Mouse (Mus musculus): ENCODE measurements around the gene Nsun2.
A peak's percentile ranks its signal among the peaks of the same experiment; 100 is the strongest.
"Not testable (repeated sequence)": the region's sequence is repeated elsewhere in the genome, so short reads cannot be mapped to it uniquely, and the experiment has no call there.

The Nsun2 gene

GRCm38 (mm10) chr13:69594577-69595256 is 61.2 kb downstream of the Nsun2 start:
- peak in 1 of 2 experiments; percentile 20 for DNase-seq

DNA sequence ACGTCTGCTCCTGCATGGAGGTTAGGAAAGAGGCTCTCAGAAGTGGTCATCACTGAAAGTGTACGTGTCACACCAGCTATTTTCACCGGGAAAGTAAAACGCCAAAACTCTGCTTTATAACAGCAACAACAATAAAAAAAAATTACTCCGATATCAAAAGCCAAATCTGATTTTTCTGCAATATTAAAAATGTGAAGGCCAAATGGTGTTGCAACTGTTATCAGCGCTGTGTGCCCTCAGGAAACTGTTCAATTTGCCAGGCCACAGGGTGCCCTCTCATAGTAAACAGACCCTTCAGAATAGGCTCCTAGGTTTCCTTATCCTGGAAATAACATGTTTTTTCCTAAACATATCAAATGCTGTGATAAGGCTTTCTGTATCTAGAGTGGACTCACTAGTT is 62.4 kb downstream of the Nsun2 start:
- DNase-seq, result no peak

DNA sequence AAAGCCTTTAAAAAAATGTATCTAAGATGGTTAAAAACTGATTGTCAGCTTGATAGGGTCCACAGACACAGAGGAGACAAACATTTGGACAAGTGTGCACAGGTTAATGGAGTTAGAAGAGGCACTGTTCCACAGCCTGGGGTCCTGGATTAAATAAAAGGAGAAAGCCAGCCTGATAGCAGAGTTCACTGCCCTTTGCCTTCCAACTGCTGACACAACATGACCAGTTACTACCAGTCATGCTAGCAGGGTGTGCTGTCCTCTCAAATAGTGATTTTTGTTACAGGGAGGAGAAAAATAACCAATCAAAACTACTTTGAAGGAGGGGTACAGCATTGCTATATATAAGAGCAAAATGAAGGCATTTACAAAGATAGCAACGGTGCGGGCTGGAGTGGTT is 63.0 kb downstream of the Nsun2 start:
- no peak for DNase-seq

DNA sequence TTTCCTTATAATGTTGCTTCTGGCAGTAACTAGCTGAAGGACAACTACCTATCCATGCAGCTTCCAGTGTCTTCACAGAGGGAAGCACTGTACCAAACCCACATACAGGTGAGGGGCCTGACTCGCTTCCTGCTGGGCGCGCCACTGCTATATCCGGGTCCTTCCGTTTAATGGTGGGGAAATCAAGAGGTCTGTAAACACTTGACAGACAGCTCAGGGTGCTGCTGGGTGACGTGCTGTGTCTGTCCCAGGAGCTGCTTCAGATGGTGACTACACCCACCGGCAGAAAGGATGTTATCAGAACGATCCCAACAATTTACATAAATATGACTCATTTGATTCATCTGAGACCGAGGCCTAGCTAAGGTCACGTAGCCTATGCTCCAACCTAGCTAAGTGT is 65.3 kb downstream of the Nsun2 start:
- DNase-seq, result no peak

DNA sequence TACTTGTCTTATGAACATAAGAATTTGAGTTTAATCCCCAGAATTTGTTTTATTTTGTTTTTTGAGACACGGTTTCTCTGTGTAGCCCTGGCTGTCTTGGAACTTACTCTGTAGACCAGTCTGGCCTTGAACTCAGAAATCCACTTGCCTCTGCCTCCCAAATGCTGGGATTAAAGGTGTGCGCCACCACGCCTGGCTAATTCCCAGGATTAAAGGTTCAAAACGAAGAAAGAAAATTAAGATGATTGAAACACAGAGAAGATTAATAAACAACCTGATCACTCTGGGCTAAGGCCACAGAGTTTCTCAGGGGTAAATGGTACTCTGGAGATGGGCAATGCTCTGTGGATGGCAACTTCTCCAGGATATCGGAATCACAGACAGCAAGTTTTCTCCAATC is 67.3 kb downstream of the Nsun2 start:
- DNase-seq, result not testable (repeated sequence)

GRCm38 (mm10) chr13:69601321-69601720 is 67.8 kb downstream of the Nsun2 start:
- no peak for DNase-seq

DNA sequence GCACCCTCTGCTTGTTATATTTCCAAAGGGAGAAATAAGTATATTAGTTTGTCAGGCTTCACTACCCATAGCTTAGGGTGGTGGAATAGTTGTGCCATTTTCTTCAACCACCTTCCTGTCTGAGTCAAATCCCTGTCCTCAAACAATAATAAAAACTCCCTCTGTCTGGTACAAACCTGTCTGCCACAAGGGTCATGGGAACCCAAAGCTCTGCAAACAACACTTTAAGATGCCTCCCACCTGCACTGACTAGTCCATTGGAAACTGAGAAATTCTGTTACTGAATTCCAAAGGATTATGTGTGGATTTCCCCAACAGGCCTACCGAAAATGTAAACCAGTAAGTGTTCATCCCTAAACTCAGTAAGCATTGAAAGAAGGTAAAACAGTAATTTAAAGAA is 71.1 kb downstream of the Nsun2 start:
- no peak for DNase-seq

GRCm38 (mm10) chr13:69608734-69609133 is 75.2 kb downstream of the Nsun2 start:
- no peak for DNase-seq

DNA sequence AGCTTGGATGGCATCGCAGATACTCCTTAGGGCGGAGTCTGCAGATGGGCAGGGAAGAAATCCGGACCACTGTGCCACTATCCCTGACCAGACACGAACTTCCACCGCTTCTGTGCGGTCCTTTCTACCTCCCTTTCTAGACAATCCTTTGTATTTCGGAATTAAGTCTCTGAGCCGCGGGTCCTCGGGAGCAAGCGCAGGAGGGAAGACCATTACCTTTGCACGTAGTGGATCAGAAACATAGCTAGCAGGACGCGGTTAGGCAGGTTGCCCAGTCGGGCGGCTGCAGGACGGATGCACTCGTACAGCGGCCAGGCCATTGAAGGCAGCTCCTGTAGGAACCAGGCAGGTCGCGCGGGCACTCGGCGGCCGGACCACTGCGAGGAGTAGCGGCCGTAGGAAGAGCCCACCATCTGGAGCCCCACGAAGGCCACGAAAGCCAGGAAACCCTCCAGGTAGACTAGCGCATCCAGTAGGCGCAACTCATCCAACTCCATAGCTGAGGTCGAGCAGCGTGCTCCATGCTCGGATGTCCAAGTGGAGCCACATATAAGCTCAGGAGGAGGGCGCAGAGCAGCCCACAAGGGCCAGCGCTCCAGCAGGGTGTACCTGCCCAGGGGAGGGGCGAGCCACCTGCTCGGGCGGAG is 77.3 kb downstream of the Nsun2 start:
- peak; percentile 56 to 68 for DNase-seq

DNA sequence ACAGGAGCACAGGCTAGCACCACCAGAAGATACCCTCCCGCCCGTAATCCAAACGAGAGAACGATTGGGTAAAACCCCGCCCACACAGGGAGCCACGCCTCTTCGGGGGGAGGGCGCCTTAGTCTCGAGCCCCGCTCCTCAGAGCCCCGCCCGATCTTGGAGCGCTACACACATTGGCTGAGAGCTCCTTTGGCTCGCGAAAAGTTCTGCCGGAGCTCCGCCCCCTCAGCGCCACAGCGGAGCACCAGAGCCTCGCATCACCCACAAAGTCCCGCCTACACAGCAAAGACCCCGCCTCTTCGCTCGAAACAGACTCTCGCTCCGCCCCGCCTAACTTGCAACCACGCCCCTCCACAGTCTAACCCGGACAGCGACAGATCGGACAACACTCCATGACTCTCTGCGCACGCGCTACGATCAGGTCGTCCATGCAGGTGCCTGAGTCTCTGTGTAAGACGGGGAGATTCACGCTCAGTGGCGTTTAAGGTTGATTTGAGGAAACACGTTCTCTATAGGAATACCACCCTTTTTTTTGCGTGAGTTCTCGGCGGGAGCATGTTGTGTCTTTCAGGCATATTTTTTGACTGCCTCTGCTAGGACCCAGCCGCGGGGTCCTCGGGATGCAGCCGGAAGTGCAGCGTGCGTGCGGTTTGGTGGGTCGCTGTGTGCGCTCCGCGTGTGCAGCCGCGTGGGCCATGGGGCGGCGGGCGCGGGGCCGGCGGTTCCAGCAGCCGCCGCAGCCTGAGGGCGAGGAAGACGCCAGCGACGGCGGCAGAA is 78.0 kb downstream of the Nsun2 start, which contains the start of gene Srd5a1:
Gene Srd5a1, minus strand, starts transcription at position 45 of the 777 bp plus-strand sequence.
- DNase-seq, result peak; percentile 100

DNA sequence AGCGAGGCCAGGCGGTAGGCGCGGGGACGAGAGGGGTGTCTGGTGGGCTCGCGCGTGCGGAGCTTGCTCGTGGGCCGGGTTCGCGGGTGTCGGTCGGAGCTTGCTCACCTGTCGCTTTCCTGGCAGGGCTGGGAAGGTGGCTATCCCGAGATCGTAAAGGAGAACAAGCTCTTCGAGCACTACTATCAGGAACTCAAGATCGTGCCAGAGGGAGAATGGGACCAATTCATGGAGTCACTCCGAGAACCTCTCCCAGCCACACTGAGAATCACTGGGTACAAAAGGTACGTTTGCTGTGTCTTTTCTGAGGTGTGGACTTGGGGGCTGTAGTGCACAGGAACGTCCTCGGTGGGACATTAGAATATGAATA is 78.6 kb downstream of the Nsun2 start:
- DNase-seq, result no peak

DNA sequence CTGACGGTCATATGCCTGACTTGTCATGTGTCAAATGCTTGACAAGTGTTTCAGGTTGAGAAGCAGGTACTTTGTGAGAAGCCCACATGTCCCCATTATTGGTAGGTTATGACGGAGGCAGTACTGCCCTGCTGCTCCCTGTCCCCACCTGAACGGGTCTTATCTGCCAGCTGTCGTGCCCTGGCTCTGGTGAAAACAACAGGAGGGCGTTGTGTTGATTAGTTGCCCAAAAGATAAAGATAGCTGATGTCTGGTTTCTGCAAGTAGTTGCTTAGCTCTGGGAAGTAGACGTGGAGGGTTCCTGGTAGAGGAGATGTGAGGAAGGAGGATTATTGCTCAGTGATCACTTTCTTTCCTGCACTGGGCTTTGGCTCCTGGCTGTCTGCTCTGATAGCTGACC is 83.2 kb downstream of the Nsun2 start:
- DNase-seq, result no peak

DNA sequence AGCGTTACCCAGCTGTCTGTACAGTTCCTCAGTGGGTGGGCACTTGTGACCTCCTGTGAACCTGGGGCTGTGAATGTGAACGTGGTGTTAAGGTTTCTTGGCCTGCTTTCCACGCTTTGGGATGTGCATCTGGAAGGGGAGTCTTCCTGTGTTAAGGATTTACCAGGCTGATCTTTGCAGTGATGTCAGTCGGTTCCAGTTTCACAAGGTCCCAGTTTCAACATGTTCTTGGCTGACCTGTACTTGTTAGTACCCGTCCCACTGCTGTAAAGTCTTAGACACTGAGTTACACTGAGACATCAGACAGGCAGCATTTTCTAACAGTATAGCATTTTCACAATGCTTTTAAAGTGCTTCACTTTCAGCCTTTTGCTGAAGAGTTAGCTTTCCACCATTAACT is 90.3 kb downstream of the Nsun2 start:
- peak in 1 of 2 experiments; percentile 17 for DNase-seq

DNA sequence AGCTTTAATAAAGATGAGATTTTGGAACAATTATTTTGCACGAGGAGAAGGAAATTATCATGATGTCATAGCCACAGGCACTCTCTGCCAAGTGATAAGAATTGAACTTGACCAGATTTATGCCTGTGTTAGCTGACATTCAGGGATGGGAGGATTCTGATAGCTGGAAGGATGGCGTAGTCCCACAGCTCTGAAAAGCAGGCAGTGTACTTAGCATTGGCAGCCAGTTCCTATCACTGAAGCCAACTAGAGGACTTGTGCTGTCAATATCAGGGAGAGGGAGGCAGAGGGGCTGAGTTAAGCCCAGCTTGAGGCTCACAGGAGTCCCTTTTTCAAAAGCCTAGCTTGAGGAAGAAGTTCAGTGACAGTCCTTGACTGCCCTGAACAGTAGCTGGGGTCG is 91.0 kb downstream of the Nsun2 start:
- peak in 1 of 2 experiments; percentile 24 for DNase-seq

- peak in 1 of 2 experiments; percentile 16 for DNase-seq
These were observed 94.4 kb downstream of the Nsun2 start for GRCm38 (mm10) chr13:69627941-69628340.

DNA sequence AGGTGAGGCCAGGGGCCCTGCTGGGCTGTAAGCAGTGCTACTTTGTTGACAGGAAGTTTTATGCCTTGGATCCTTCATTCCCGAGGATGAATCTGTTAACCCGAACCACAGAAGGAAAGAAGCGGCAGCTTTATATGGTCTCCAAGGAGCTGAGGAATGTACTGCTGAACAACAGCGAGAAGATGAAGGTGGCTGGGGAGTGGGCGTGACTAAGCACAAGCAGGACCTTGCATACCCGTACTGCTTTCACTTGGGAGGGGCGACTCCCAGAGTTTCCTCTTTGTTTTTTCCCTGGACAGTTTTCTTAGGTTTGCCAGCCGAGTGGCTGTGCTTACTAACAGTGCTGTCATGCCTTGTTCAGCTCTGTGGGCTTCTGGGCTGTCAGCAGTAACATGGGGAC is 97.0 kb downstream of the Nsun2 start:
- no peak for DNase-seq

DNA sequence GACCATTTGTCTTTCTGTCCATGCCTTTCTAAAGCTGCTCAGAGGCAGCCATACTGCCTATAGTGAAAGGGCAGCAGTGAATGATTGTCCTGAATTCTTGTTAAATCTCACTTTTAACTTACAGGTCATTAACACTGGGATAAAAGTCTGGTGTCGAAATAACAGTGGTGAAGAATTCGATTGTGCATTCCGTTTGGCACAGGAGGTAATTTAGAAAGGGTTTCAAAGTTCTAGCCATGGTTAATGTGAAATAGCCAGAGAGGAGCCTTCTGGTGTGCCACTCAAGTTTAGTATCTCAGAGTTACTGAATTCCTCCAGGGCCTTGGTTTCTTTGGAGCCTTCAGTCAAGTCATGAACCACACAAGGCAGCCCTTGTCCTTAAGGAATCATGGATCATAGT is 97.6 kb downstream of the Nsun2 start:
- DNase-seq, result no peak

GRCm38 (mm10) chr13:69631659-69632058 is 98.1 kb downstream of the Nsun2 start:
- DNase-seq, result peak; percentile 63 to 67

- peak in 1 of 2 experiments; percentile 19 for DNase-seq
These were observed 100.0 kb downstream of the Nsun2 start for GRCm38 (mm10) chr13:69633551-69633950.

- no peak for DNase-seq
These were observed 100.4 kb downstream of the Nsun2 start for GRCm38 (mm10) chr13:69633988-69634387.

DNA sequence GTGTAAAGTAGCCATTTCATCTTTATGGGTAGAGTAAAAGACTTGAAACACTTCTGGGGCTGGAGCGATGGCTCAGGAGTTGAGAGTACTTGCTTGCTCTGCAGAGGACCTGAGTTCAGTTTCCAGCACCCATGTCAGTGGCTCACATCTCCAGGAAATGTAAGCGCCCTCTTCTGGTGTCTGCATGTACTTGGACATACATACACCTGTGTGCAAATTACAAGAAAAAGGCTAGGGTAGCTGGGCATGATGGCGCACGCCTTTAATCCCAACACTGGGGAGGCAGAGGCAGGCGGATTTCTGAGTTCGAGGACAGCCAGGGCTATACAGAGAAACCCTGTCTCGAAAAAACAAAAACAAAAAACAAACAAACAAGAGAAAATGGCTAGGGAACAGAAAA is 102.3 kb downstream of the Nsun2 start:
- DNase-seq, result peak in 1 of 2 experiments; percentile 25

DNA sequence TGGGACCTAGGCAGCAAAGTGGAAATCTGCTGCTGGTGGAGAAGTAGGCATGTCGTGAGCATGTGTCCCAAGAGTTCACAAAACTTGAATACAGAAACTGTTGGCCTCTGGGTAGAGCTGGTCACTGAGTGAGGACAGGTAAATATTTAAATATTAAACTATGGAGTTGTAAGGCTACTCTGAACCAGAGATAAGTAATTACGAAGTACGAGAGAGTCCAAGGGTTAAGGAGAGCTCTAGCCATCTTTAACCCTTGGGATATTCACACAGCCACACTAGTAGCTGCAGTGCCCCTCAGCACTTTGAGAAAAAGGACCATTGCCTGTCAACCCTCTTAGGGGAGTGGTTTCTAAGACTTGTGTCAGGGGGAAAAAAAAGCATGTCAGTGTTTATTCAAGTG is 102.8 kb downstream of the Nsun2 start:
- DNase-seq, result no peak

DNA sequence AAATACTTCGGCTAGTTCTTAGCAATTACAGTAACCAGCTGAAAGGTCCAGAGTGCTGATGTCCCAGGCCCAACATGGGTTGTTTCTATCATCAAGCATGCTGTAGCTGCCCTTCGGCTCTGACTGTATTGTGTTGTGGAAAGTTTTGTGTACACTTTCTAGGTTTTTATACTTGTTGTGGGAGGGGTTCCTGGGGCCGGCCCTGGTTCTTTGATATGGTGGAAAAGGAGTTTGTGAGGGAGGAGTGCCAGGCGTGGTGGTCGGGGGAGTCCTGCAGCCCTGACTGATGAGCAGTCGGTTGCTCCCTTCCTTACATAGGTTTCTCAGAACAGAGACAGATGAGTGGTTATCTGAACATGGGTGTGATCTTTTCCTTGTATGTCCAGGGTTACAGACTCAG is 103.3 kb downstream of the Nsun2 start:
- DNase-seq, result no peak

GRCm38 (mm10) chr13:69637657-69638056 is 104.1 kb downstream of the Nsun2 start:
- no peak for DNase-seq

Data from kidney, postnatal 25 days (tissue).